Mouse (Mus musculus): Measurements from ENCODE around the gene Clrn3.

GRCm38 (mm10) chr7:135490500-135490886 is 38.0 kb downstream of the Clrn3 start:
- TF ChIP-seq ETS1 (IDR thresholded peaks at IDR 0.05; ENCODE audit: low read depth, low read length) (no peak), EP300 (IDR thresholded peaks at IDR 0.05; ENCODE audit: low read depth in 1 of 2, low read length in 2 of 2) (no peak)

All from MEL (cell line).